Mouse (Mus musculus) spleen, adult 18-20 months (tissue): Measurements from ENCODE around the gene Olfr1052.
"Not testable (repeated sequence)": the region's sequence is repeated elsewhere in the genome, so short reads cannot be mapped to it uniquely, and the experiment has no call there.

Source experiments
- DNase-seq, 2 experiments: peaks; one replicate each; pipeline ENCODE4 v3.0.0; 2022; ENCODE audit warnings: mixed read lengths in 2 of 2

Gene Olfr1052

DNA sequence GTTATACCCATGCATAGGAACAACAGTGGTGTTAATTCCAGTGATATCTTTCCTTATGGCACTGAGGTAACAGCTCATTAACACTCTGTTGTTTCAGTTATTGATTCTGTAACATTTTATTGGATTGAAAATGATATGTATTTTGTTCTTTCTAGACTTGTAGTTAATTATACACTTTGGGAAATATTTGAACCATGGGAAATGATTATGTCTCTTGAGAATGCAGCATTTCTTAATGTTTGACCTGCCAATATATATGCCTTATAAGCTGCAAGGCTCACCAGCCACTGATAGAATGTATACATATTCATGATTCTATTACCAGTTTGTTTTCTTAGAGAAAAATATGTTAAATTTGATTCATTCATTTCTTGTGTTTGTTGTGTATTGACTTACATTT lies at the start of gene Olfr1052:
Olfr1052 (plus strand) TSS at position 301 of the 400 bp plus-strand sequence.
- no peak for DNase-seq

DNA sequence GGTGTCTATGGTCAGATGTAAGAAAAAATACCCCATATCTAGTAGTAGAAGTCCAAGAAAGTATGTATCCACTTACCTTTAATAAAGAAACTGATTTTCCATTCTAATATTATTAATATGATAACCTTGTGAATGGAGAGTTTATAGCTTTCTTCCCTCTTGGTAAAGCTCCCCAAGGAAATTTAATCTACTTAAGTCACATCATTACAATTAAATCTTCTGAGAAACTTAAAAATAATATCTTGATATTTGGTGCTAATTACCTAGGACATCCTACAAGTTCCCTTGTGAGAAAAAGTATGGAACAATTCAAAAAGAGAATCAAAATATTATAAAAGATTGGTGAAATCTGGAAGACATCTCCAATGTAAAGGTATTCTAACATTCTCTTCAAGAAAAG lies 34.0 kb upstream of the Olfr1052 start, which contains the start of gene Olfr1049:
Olfr1049 (minus strand) TSS at position 101 of the 400 bp plus-strand sequence.
- not testable (repeated sequence) for DNase-seq

GRCm38 (mm10) chr2:86278988-86279387 lies 13.3 kb upstream of the Olfr1052 start, which contains the start of gene Olfr1051:
Gene Olfr1051 (minus strand): TSS chr2:86279088.
- DNase-seq: not testable (repeated sequence)

- no peak for DNase-seq
Measured at GRCm38 (mm10) chr2:86315184-86315583, 22.9 kb downstream of the Olfr1052 start, which contains the start of gene Olfr1053. Gene Olfr1053 (minus strand): TSS chr2:86315284.

DNA sequence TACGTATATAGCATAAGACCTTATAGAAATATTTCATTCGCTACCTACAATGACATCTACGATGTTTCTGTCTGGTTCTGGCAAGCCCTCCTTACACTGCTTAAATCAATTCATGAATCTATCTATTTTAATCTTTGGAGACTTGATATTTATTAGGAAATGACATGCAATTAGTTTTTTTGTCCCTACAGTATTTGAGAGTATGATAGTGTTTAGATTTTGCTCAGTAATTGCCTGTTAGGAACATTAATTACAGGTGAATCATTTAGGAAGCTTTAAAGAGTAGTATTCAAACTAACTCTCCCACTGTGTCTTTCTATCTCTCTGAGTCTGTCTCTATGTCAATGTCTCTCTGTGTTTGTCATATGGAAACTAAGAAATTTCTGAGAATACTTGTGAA lies 43.1 kb downstream of the Olfr1052 start, which contains the start of gene Olfr1054:
Olfr1054 (minus strand) TSS at position 101 of the 400 bp plus-strand sequence.
- DNase-seq: no peak
